In the genomic region with DNA sequence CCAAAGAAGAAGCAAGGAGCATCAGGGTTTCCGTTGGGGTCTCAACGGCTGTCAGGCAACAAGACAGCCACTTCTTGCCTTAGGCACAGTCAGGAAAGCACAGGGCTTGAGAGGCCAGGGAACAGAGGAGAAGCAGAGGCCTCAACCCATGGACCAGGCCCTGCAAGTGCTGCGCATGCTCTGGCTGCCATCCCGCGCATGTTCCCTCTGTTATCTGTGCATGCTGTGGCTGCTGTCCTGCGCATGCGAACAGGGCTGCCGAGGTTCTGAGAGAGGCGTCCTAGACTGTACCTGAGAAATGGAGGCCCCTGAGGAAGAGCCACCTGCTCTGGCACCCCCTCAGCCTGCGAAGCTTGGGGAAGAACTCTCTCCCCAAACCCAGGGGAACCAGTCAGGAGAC, we compare ENCODE assay signal across 26 mouse cellular contexts. TPM values are rescaled to one million over a fixed set of nuclear protein-coding genes. Genes with fewer than 3 reads are reported as not detected.
DNase-seq lines count a peak whose midpoint lies in the region; ATAC-seq and TF ChIP-seq lines count a peak whose summit lies in the region.
"Had no signal": no experiment of that assay in that cellular context is flagged by ENCODE, and none has a peak within 500 bp of the region (broad histone marks: within the 10 kb centered on the region; RNA-seq: fewer than 3 reads in every experiment).

A gene (plus strand): TSS at position 261 of the 400 bp plus-strand sequence.

- H3K27ac ChIP-seq in midbrain, embryonic 13.5 days: no peak within 1 kb of the TSS
- no peak within 1 kb of the TSS for H3K27ac ChIP-seq in midbrain, embryonic 14.5 days (replicated peaks; ENCODE audit: low read depth, low read length)
- no peak within 1 kb of the TSS for H3K27ac ChIP-seq in liver, embryonic 11.5 days (ENCODE audit: low read depth, low read length)
- H3K27ac ChIP-seq: embryonic facial prominence, embryonic 10.5 days; embryonic facial prominence, embryonic 12.5 days; forebrain, embryonic 13.5 days; forebrain, embryonic 15.5 days had no signal

- no peak for DNase-seq in midbrain, embryonic 14.5 days
- DNase-seq in ES-CJ7 (ENCODE audit: low read depth, low spot score) (peak; percentile 16), ZHBTc4 (ENCODE audit: low read depth, low spot score) (peak; percentile 25)
- no peak for DNase-seq in liver, embryonic 11.5 days (ENCODE audit: low spot score)
- DNase-seq in neural tube, embryonic 10.5 days (ENCODE audit: extremely low spot score, low spot score): no peak
- DNase-seq: adrenal gland, adult 2 months; adrenal gland, postnatal 10 days; adrenal gland, postnatal 25 days; cerebellum, adult 11-12 months; cerebellum, adult 2 months; cerebellum, adult 9-10 months; cerebellum, postnatal 10 days; cerebellum, postnatal 25 days; forebrain, postnatal 0 days had no signal

- H3K4me2 ChIP-seq in midbrain, embryonic 13.5 days (replicated peaks): no peak within 1 kb of the TSS
- no peak within 1 kb of the TSS for H3K4me2 ChIP-seq in midbrain, embryonic 14.5 days (ENCODE audit: low read length)
- H3K4me2 ChIP-seq in liver, embryonic 11.5 days: no peak within 1 kb of the TSS
- H3K4me2 ChIP-seq: embryonic facial prominence, embryonic 12.5 days; forebrain, embryonic 13.5 days; forebrain, embryonic 15.5 days had no signal

- no peaks in the 10 kb centered on the region for H3K36me3 ChIP-seq in midbrain, embryonic 13.5 days
- H3K36me3 ChIP-seq in midbrain, embryonic 14.5 days (ENCODE audit: control insufficient read depth, insufficient read depth, low read length): no peaks in the 10 kb centered on the region
- no peaks in the 10 kb centered on the region for H3K36me3 ChIP-seq in E14TG2a.4 (ENCODE audit: insufficient read depth, low read length)
- no peaks in the 10 kb centered on the region for H3K36me3 ChIP-seq in liver, embryonic 11.5 days (ENCODE audit: control insufficient read depth, insufficient read depth, low read length)
- H3K36me3 ChIP-seq: embryonic facial prominence, embryonic 10.5 days; embryonic facial prominence, embryonic 12.5 days; forebrain, embryonic 15.5 days had no signal

- 96% methylated on average over 10 of the region's 10 CpGs for WGBS in midbrain, embryonic 13.5 days
- 93% methylated on average over 10 of the region's 10 CpGs for WGBS in midbrain, embryonic 14.5 days
- WGBS in liver, embryonic 11.5 days: 89% methylated on average over 10 of the region's 10 CpGs

- no peak within 1 kb of the TSS for H3K4me3 ChIP-seq in midbrain, embryonic 13.5 days (replicated peaks)
- H3K4me3 ChIP-seq in midbrain, embryonic 14.5 days (replicated peaks; ENCODE audit: low read depth, low read length): no peak within 1 kb of the TSS
- H3K4me3 ChIP-seq in E14TG2a.4 (replicated peaks; ENCODE audit: low read length): 0 out of 2 replicates have a peak within 1 kb of the TSS, but pooled peaks have one; percentile 20
- H3K4me3 ChIP-seq in liver, embryonic 11.5 days (ENCODE audit: low read depth, low read length): no peak within 1 kb of the TSS
- H3K4me3 ChIP-seq: embryonic facial prominence, embryonic 10.5 days; embryonic facial prominence, embryonic 12.5 days; forebrain, embryonic 13.5 days; forebrain, embryonic 15.5 days had no signal

- TF ChIP-seq CTCF in E14TG2a.4 (conservative IDR thresholded peaks at IDR 0.05; ENCODE audit: low read length): no peak

- H3K9ac ChIP-seq in midbrain, embryonic 13.5 days (replicated peaks): no peak within 1 kb of the TSS
- no peak within 1 kb of the TSS for H3K9ac ChIP-seq in midbrain, embryonic 14.5 days (replicated peaks; ENCODE audit: low read length)
- H3K9ac ChIP-seq in liver, embryonic 11.5 days (ENCODE audit: low read depth, low read length): no peak within 1 kb of the TSS
- H3K9ac ChIP-seq: embryonic facial prominence, embryonic 12.5 days; forebrain, embryonic 13.5 days; forebrain, embryonic 15.5 days; forebrain, postnatal 0 days had no signal

- no peaks in the 10 kb centered on the region for H3K9me3 ChIP-seq in midbrain, embryonic 13.5 days
- H3K9me3 ChIP-seq in midbrain, embryonic 14.5 days (ENCODE audit: control insufficient read depth, low read length): no peaks in the 10 kb centered on the region
- no peaks in the 10 kb centered on the region for H3K9me3 ChIP-seq in E14TG2a.4 (ENCODE audit: low read length)
- no peaks in the 10 kb centered on the region for H3K9me3 ChIP-seq in liver, embryonic 11.5 days (ENCODE audit: control insufficient read depth, low read length)
- H3K9me3 ChIP-seq: embryonic facial prominence, embryonic 10.5 days; embryonic facial prominence, embryonic 12.5 days; forebrain, embryonic 13.5 days; forebrain, embryonic 15.5 days had no signal

- H3K4me1 ChIP-seq in midbrain, embryonic 13.5 days (replicated peaks): no peaks in the 10 kb centered on the region
- no peaks in the 10 kb centered on the region for H3K4me1 ChIP-seq in midbrain, embryonic 14.5 days (ENCODE audit: control insufficient read depth, insufficient read depth, low read length)
- H3K4me1 ChIP-seq in E14TG2a.4 (replicated peaks; ENCODE audit: low read depth, low read length): peaks cover 7% of the 10 kb centered on the region
- no peaks in the 10 kb centered on the region for H3K4me1 ChIP-seq in liver, embryonic 11.5 days (replicated peaks; ENCODE audit: control insufficient read depth, insufficient read depth, low read length)
- H3K4me1 ChIP-seq: embryonic facial prominence, embryonic 10.5 days; embryonic facial prominence, embryonic 12.5 days; forebrain, embryonic 13.5 days; forebrain, embryonic 15.5 days had no signal

- no peaks in the 10 kb centered on the region for H3K27me3 ChIP-seq in midbrain, embryonic 13.5 days
- H3K27me3 ChIP-seq in midbrain, embryonic 14.5 days (ENCODE audit: control insufficient read depth, insufficient read depth, low read length): no peaks in the 10 kb centered on the region
- H3K27me3 ChIP-seq in E14TG2a.4 (ENCODE audit: insufficient read depth, low read length): no peaks in the 10 kb centered on the region
- H3K27me3 ChIP-seq in liver, embryonic 11.5 days (replicated peaks; ENCODE audit: control insufficient read depth, insufficient read depth, low read length): no peaks in the 10 kb centered on the region
- H3K27me3 ChIP-seq: embryonic facial prominence, embryonic 12.5 days; forebrain, embryonic 13.5 days; forebrain, embryonic 15.5 days had no signal

- peak; percentile 48; the same call in 1 of the 2 replicates for ATAC-seq in midbrain, embryonic 13.5 days
- no peak for ATAC-seq in midbrain, embryonic 14.5 days (ENCODE audit: low FRiP score, low TSS enrichment)
- no peak for ATAC-seq in liver, embryonic 11.5 days (replicated peaks; ENCODE audit: low FRiP score)
- ATAC-seq in cerebellum, adult (ENCODE audit: insufficient number of reproducible peaks, low FRiP score, low TSS enrichment): no peak
- ATAC-seq: forebrain, embryonic 13.5 days; forebrain, embryonic 15.5 days; forebrain, postnatal 0 days had no signal

RNA-seq across cellular contexts. Expression of the gene that starts here (rescaled TPM):
- not detected in 2 replicates for polyA plus RNA-seq in midbrain, embryonic 13.5 days (2015; fragmentation: Nextera tagmentation; extraction: Ambion mirVana)
- polyA plus RNA-seq in midbrain, embryonic 14.5 days (2014; fragmentation: Nextera tagmentation; extraction: Ambion mirVana): not detected in 2 replicates
- not detected in 2 replicates for polyA plus RNA-seq in liver, embryonic 11.5 days (2014; fragmentation: Nextera tagmentation; extraction: Ambion mirVana)
- polyA plus RNA-seq: adrenal gland, adult 2 months; brain, embryonic 14.5 days; C2C12; cerebellum, adult 2 months; cortical plate, adult 2 months; embryonic facial prominence, embryonic 10.5 days; embryonic facial prominence, embryonic 12.5 days; embryonic facial prominence, embryonic 14.5 days; forebrain, embryonic 11.5 days; forebrain, embryonic 13.5 days; forebrain, embryonic 15.5 days; forebrain, postnatal 0 days had no signal

Comparison
In these comparisons a context has a peak if more than half of its experiments do, and no peak if none do; other contexts are left out.
1. Peak in ATAC-seq in midbrain, embryonic 13.5 days; RNA of the gene not detected or under 1 TPM.
2. DNase-seq: peak in ES-CJ7 (single experiment) and ZHBTc4 (single experiment); none in midbrain, embryonic 14.5 days (single experiment), liver, embryonic 11.5 days (single experiment) and neural tube, embryonic 10.5 days (single experiment).